Mouse (Mus musculus) heart, adult 2 months (tissue): Measurements from ENCODE around the gene Slit3. TPM values are rescaled to one million over a fixed set of nuclear protein-coding genes. Genes with fewer than 3 reads are reported as not detected.

Source experiments
- DNase-seq, 2 experiments: peaks; one replicate each; pipeline ENCODE4 v3.0.0; 2021
- H3K27ac ChIP-seq: fragments of 200-600 bp; 2 replicates; pipeline ENCODE4 v1.8.1; 2022
- H3K27me3 ChIP-seq: fragments of 200-500 bp; 2 replicates; pipeline ENCODE4 v1.6.1; 2012; ENCODE audit warnings: mild to moderate bottlenecking, low read length, inconsistent platforms, mixed read lengths; ENCODE audit not compliant: control insufficient read depth, insufficient read depth
- H3K36me3 ChIP-seq: fragments of 200-500 bp; 2 replicates; pipeline ENCODE4 v1.6.1; 2012; ENCODE audit warnings: low read length, inconsistent platforms; ENCODE audit not compliant: control insufficient read depth, insufficient read depth
- H3K4me1 ChIP-seq: fragments of 200-500 bp; 2 replicates; pipeline ENCODE4 v1.6.1; 2011; ENCODE audit warnings: low read length; ENCODE audit not compliant: control insufficient read depth, insufficient read depth
- H3K4me3 ChIP-seq: fragments of 200-600 bp; 2 replicates; pipeline ENCODE4 v1.8.1; 2022
- H3K79me2 ChIP-seq: fragments of 200-500 bp; replicated peaks from 2 replicates; pipeline ENCODE4 v1.6.1; 2012; ENCODE audit warnings: mild to moderate bottlenecking, inconsistent platforms, low read length, moderate library complexity, mixed read lengths; ENCODE audit not compliant: control insufficient read depth, insufficient read depth
- H3K9ac ChIP-seq: fragments of 200-500 bp; 2 replicates; pipeline ENCODE4 v1.6.1; 2012; ENCODE audit warnings: low read depth, mild to moderate bottlenecking, control low read depth, inconsistent platforms, low read length, mixed read lengths
- CTCF ChIP-seq: fragments of 200-600 bp; IDR thresholded peaks from 2 replicates; pipeline ENCODE4 v1.8.1; 2022; ENCODE audit warnings: antibody characterized with exemption, mild to moderate bottlenecking, moderate library complexity
- EP300 ChIP-seq: fragments of 200-500 bp; IDR thresholded peaks from 2 replicates; pipeline ENCODE4 v1.6.1; 2011; ENCODE audit warnings: low read depth, low read length, control low read depth; ENCODE audit not compliant: insufficient read depth
- POLR2A ChIP-seq: fragments of 200-500 bp; IDR thresholded peaks from 2 replicates; pipeline ENCODE4 v1.6.1; 2011; ENCODE audit warnings: mild to moderate bottlenecking, low read depth, low read length, control low read depth; ENCODE audit not compliant: insufficient read depth
- WGBS: fragments of 180-500 bp; shearing (Covaris S2); methylation state at CpG from one replicate; pipeline ENCODE4 v1.1.7; 2018; 5-methylcytosine and 5-hydroxymethylcytosine counted together
- intact Hi-C: fragments of 180-260 bp; cut with DNase I; formaldehyde crosslinking; loops from one replicate; pipeline ENCODE4 v1.15.1; 2025
- polyA plus RNA-seq: library from polyadenylated mRNA; depleted of rRNA; stranded (reverse); fragments of >200 nt; gene quantifications from 2 replicates; pipeline ENCODE4 v1.2.3, GENCODE M21; 2012
- total RNA-seq, 2 experiments: library from RNA; stranded (reverse); gene quantifications; 2 replicates each; pipeline ENCODE4 v1.2.3; 2021

The Slit3 gene
- total and polyA plus RNA-seq, 3 experiments = 12.3 to 15.8 (median 14.6) TPM

DNA sequence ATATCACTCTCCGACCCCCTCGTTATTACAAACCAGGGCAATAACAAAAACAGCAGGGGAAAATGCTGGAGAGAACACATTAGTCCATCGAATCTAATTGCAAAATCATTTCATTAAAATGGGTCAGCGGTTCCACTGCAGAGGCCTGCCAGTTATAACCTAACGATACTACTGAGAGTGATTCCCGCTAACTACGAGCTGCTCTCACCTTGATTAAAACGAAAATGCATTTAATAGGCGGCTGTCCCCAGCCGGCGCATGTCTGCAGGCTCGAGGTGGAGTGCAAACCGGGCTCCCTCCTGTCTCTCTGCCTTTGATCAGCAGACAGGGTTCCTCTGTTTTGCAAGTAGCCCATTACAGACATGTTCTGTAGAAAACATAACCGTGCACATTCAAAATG is 498.4 kb downstream of the Slit3 start:
- Histone ChIP-seq H3K4me3 (no peak overlapping the region), H3K36me3 (no peaks in the 10 kb centered on the region), H3K9ac (no peak overlapping the region), H3K27me3 (no peaks in the 10 kb centered on the region), H3K4me1 (no peaks in the 10 kb centered on the region; the same call in 1 of the 2 replicates), H3K79me2 (no peaks in the 10 kb centered on the region), H3K27ac (no peak overlapping the region)
- TF ChIP-seq EP300 = no peak
- no peak for TF ChIP-seq POLR2A
- TF ChIP-seq CTCF = no peak
- DNase-seq = no peak
- 91% methylated on average over 14 of the region's 14 CpGs for WGBS
- intact Hi-C loops = no loop called here

DNA sequence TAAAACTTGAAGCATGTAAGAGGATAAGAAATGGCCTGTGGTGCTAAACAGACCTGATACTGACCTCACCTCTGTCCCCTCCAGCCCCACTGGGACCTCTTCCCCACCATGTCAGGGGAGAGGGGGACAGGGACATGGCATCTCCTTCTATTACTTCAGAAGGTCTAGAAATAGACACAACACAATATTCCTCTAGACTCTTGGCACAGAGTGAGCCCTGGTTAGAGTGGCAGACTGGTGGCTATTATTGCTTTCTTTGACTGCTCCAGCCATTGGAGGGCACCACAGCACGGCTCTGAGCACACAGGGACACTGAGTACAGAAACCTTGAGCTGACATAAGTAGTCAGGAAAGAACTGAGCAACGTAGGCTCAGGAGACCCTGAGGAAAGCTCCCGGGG is 501.7 kb downstream of the Slit3 start:
- WGBS = 66% methylated on average over 3 of the region's 3 CpGs
- H3K9ac ChIP-seq = no peak overlapping the region
- no peak overlapping the region for H3K4me3 ChIP-seq
- H3K27me3 ChIP-seq = no peaks in the 10 kb centered on the region
- peak overlapping the region; percentile 4 for H3K27ac ChIP-seq
- peak in 1 of 2 experiments; percentile 33 for DNase-seq
- intact Hi-C loops = no loop called here
- H3K36me3 ChIP-seq = no peaks in the 10 kb centered on the region
- no peaks in the 10 kb centered on the region for H3K79me2 ChIP-seq
- no peaks in the 10 kb centered on the region; the same call in 1 of the 2 replicates for H3K4me1 ChIP-seq
- no peak for TF ChIP-seq POLR2A
- peak; percentile 29; the same call in 1 of the 2 replicates for TF ChIP-seq CTCF
- no peak for TF ChIP-seq EP300

DNA sequence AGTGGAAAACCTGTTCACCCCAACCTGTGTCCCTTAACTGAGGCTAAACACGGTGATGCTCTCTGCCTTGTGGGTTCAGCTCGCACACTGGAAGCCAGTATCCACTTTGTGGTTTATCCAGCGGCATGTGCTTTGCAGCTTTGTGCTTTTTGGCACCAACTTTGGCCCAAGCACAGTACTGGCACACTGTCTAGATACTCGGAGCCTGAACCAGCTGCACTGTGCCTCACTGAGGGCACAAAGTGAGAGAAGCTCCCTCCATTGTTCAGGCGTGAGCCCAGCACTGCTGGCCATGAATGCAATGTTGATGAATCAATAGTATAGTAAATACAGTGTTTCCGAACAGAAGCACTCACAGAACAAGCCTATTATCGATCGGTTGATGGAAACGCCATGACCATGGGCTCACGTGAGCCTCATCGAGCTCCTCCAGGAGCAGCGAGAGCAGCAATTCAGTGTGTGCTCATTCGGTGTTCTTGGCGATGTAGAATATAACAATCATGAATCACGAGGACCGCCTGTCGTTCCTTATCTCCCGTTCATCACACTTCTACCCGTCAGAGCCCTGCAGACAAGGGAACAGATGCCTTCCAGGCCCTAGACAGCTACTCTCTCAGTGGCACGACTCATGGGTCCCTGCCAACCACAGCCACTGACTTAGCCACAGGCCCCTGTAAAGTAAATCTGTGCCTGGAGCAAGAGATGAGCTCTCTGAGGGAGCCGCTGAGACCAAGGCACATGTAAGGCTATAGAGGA is 503.7 kb downstream of the Slit3 start:
- intact Hi-C loops = loop anchor here (5.0 kb wide), 1 partner anchor 38 kb away; no protein-coding TSS in a partner anchor
- Histone ChIP-seq H3K27ac (no peak overlapping the region), H3K4me1 (no peaks in the 10 kb centered on the region; the same call in 1 of the 2 replicates), H3K4me3 (no peak overlapping the region), H3K36me3 (no peaks in the 10 kb centered on the region), H3K27me3 (no peaks in the 10 kb centered on the region), H3K9ac (no peak overlapping the region), H3K79me2 (no peaks in the 10 kb centered on the region)
- TF ChIP-seq CTCF = no peak
- TF ChIP-seq EP300 = no peak
- TF ChIP-seq POLR2A = no peak
- DNase-seq = peak in 1 of 2 experiments; percentile 23
- 62% methylated on average over 21 of the region's 21 CpGs for WGBS

DNA sequence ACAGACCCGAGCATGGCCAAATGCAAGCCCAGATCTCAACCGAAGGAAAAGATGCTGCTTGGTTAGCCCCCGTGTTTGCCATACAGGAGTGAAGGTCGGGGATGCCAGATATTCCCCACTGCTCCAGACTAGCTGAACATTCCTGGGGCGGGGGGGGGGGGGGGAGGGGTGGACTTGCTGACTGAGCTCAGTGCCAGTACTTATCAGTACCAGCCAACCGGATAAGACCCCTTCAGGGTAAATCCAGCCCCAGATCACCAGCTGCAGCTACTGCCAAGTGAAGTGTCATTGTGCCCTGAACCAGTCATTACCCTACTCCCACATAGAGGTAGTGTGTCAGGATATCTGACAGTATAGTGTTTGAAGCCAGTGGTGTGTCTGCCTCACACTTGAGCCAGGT is 504.6 kb downstream of the Slit3 start:
- intact Hi-C loops = loop anchor here (5.0 kb wide), 1 partner anchor 37 kb away; no protein-coding TSS in a partner anchor
- WGBS = 52% methylated on average over 6 of the region's 6 CpGs
- no peak for DNase-seq
- Histone ChIP-seq H3K4me1 (no peaks in the 10 kb centered on the region; the same call in 1 of the 2 replicates), H3K27ac (no peak overlapping the region), H3K79me2 (no peaks in the 10 kb centered on the region), H3K9ac (no peak overlapping the region), H3K36me3 (no peaks in the 10 kb centered on the region), H3K27me3 (no peaks in the 10 kb centered on the region), H3K4me3 (no peak overlapping the region)
- TF ChIP-seq CTCF (no peak), POLR2A (no peak), EP300 (no peak)

DNA sequence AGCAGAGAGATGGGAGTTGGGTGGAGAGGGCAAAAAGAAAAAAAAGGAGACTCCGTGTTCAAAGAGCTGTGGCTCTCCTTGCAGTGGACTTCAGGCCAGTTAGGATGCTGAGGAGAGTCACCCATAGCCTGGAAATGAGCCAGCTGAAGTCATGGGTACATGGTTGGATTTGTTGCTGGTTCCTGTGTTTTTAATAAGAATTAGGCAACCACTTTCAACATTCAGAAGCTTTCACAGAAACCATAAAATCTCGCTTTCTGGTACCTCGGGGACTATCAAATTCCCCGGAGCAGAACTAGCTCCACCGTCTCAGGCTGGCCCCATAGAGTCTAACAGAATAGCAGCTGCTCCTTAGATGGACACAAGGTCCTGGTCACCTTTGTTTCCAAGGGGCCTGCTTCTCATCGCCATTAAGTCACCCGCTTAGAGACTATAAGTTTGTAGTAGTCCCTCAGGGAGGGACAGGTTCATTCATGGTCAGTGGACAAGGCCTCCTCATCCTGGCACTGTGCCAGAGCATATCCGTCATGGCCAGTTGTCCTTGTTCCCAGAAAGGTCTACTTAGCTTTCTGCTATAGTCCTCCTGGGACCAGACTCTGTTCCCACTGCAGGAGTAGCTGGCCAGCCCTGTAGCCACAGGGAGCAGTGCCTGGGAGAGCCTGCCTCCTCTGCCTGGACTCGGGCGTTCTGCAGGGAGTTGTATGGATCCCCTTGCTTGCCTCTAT is 505.3 kb downstream of the Slit3 start:
- WGBS = 68% methylated on average over 10 of the region's 10 CpGs
- TF ChIP-seq CTCF (no peak), EP300 (no peak), POLR2A (no peak)
- intact Hi-C loops = loop anchor here (5.0 kb wide), 1 partner anchor 36 kb away; no protein-coding TSS in a partner anchor
- H3K27me3 ChIP-seq = no peaks in the 10 kb centered on the region
- no peak overlapping the region; the same call in 1 of the 2 replicates for H3K27ac ChIP-seq
- no peak overlapping the region for H3K4me3 ChIP-seq
- no peak overlapping the region for H3K9ac ChIP-seq
- H3K4me1 ChIP-seq = no peaks in the 10 kb centered on the region; the same call in 1 of the 2 replicates
- peak; percentile 37 to 53 for DNase-seq
- no peaks in the 10 kb centered on the region for H3K79me2 ChIP-seq
- H3K36me3 ChIP-seq = no peaks in the 10 kb centered on the region
